Mouse (Mus musculus): ENCODE measurements at regions not wholly inside any gene's neighbourhood (a gene's known extent, or its start where the extent isn't known, plus 50 kb on each side); places are given as distances from the start of the nearest gene placed in this dataset.

- no peak for DNase-seq
- intact Hi-C loops (cut with DNase I; ENCODE audit: low total_unique reads): no loop called here
Measured at GRCm38 (mm10) chr2:174178801-174179200, 68.7 kb downstream of the Npepl1 start.

GRCm38 (mm10) chr2:174184797-174185196 is 74.6 kb downstream of the Npepl1 start:
- no peak for DNase-seq
- intact Hi-C loops (cut with DNase I; ENCODE audit: low total_unique reads): no loop called here

GRCm38 (mm10) chr2:174191071-174191470 is 80.9 kb downstream of the Npepl1 start:
- intact Hi-C loops (cut with DNase I; ENCODE audit: low total_unique reads): no loop called here
- DNase-seq: no peak

GRCm38 (mm10) chr2:174191516-174191915 is 81.4 kb downstream of the Npepl1 start:
- intact Hi-C loops (cut with DNase I; ENCODE audit: low total_unique reads): no loop called here

GRCm38 (mm10) chr2:174192026-174192425 is 81.9 kb downstream of the Npepl1 start:
- DNase-seq: no peak
- intact Hi-C loops (cut with DNase I; ENCODE audit: low total_unique reads): no loop called here

More at GRCm38 (mm10) chr2:174191516-174191915, 81.4 kb downstream of the Npepl1 start:
- DNase-seq: no peak

GRCm38 (mm10) chr2:174193506-174193905 is 83.4 kb downstream of the Npepl1 start:
- DNase-seq: peak; percentile 36
- intact Hi-C loops (cut with DNase I; ENCODE audit: low total_unique reads): no loop called here

- DNase-seq: no peak
- intact Hi-C loops (cut with DNase I; ENCODE audit: low total_unique reads): no loop called here
Measured at GRCm38 (mm10) chr2:174195651-174196050, 85.5 kb downstream of the Npepl1 start.

GRCm38 (mm10) chr2:174196696-174197215 is 86.6 kb downstream of the Npepl1 start:
- DNase-seq: no peak
- intact Hi-C loops (cut with DNase I; ENCODE audit: low total_unique reads): no loop called here

GRCm38 (mm10) chr2:174197306-174197945 is 86.7 kb upstream of the Gnas start:
- no peak for DNase-seq
- intact Hi-C loops (cut with DNase I; ENCODE audit: low total_unique reads): no loop called here

- intact Hi-C loops (cut with DNase I; ENCODE audit: low total_unique reads): no loop called here
- DNase-seq: no peak
Measured at GRCm38 (mm10) chr2:174198406-174198971, 85.6 kb upstream of the Gnas start.

- DNase-seq: no peak
Measured at GRCm38 (mm10) chr2:174199961-174200862, 83.9 kb upstream of the Gnas start.

GRCm38 (mm10) chr2:174203412-174203811 is 80.7 kb upstream of the Gnas start:
- DNase-seq: no peak
- intact Hi-C loops (cut with DNase I; ENCODE audit: low total_unique reads): no loop called here

More at GRCm38 (mm10) chr2:174199961-174200862, 83.9 kb upstream of the Gnas start:
- intact Hi-C loops (cut with DNase I; ENCODE audit: low total_unique reads): no loop called here

- intact Hi-C loops (cut with DNase I; ENCODE audit: low total_unique reads): no loop called here
- DNase-seq: no peak
Measured at GRCm38 (mm10) chr2:174211681-174212080, 72.4 kb upstream of the Gnas start.

- DNase-seq: no peak
- intact Hi-C loops (cut with DNase I; ENCODE audit: low total_unique reads): no loop called here
Measured at GRCm38 (mm10) chr2:174226660-174227059, 57.5 kb upstream of the Gnas start.
